Mouse (Mus musculus): ENCODE measurements around the gene Mterf1b. TPM values are rescaled to one million over a fixed set of nuclear protein-coding genes. Genes with fewer than 3 reads are reported as not detected.

Gene Mterf1b
- polyA plus RNA-seq, 1 experiment from 2014 or later = 3.0 TPM

Other genes with a start within 250 kb of the Mterf1b start
- 72.2 and 77.1 TPM in 2 replicates for gene Cyp51, start 87.6 kb upstream of the Mterf1b start, polyA plus RNA-seq (2015; fragmentation: Nextera tagmentation; extraction: Ambion mirVana)